Mouse (Mus musculus) cerebellum, adult 2 months (tissue): ENCODE data around the gene Dagla.

Experiments used
- CTCF ChIP-seq: fragments of 200-500 bp; IDR thresholded peaks from 2 replicates; pipeline ENCODE4 v1.5.1; 2011; ENCODE audit warnings: low read depth, mild to moderate bottlenecking, control low read depth, low read length, moderate library complexity, borderline replicate concordance; ENCODE audit not compliant: insufficient read depth
- POLR2A ChIP-seq: fragments of 200-500 bp; IDR thresholded peaks from 2 replicates; pipeline ENCODE4 v1.6.1; 2011; ENCODE audit warnings: low read length, control low read depth, borderline replicate concordance; ENCODE audit not compliant: insufficient read depth

GRCm38 (mm10) chr19:10341817-10342439, 37.3 kb upstream of the Dagla start:
- TF ChIP-seq CTCF (no peak), POLR2A (no peak)
